Mouse (Mus musculus) olfactory bulb, adult 2 months (tissue): ENCODE data around the gene Arhgef33.

Experiments
- CTCF ChIP-seq: fragments of 200-500 bp; IDR thresholded peaks from 2 replicates; pipeline ENCODE4 v1.5.1; 2012; ENCODE audit warnings: low read depth, mild to moderate bottlenecking, low read length, moderate library complexity; ENCODE audit not compliant: insufficient read depth
- POLR2A ChIP-seq: fragments of 200-500 bp; IDR thresholded peaks from 2 replicates; pipeline ENCODE4 v1.6.1; 2012; ENCODE audit warnings: mild to moderate bottlenecking, low read depth, low read length, moderate library complexity; ENCODE audit not compliant: insufficient read depth

GRCm38 (mm10) chr17:80298844-80299243 is 8.4 kb upstream of the Arhgef33 start:
- no peak for TF ChIP-seq CTCF
- TF ChIP-seq POLR2A, result no peak
